Mouse (Mus musculus) left cerebral cortex, postnatal 10 days (tissue): ENCODE measurements around the gene Hnrnpl. TPM values are rescaled to one million over a fixed set of nuclear protein-coding genes. Genes with fewer than 3 reads are reported as not detected.

ENCODE experiments used
- DNase-seq, 2 experiments: peaks; one replicate each; pipeline ENCODE4 v3.0.0; 2021 to 2022; ENCODE audit warnings: low spot score in 2 of 2, mixed read lengths in 1 of 2; ENCODE audit errors: extremely low spot score in 1 of 2
- intact Hi-C: fragments of 180-260 bp; cut with DNase I; formaldehyde crosslinking; loops from one replicate; pipeline ENCODE4 v1.15.1; 2025
- total RNA-seq, 2 experiments: library from RNA; stranded (reverse); gene quantifications; 2 replicates each; pipeline ENCODE4 v1.2.3; 2021

Gene Hnrnpl
- total RNA-seq, 2 experiments from 2014 or later: 459 to 475 TPM

- DNase-seq: peak in 1 of 2 experiments; percentile 78
- intact Hi-C loops: no loop called here
Observed at GRCm38 (mm10) chr7:28809401-28810089, 1.2 kb downstream of the Hnrnpl start.

GRCm38 (mm10) chr7:28810107-28811066 lies 2.0 kb downstream of the Hnrnpl start:
- intact Hi-C loops: no loop called here
- DNase-seq: peak; percentile 98 to 99

GRCm38 (mm10) chr7:28811228-28811627 lies 2.9 kb downstream of the Hnrnpl start:
- intact Hi-C loops: no loop called here
- DNase-seq: peak; percentile 87 to 98

- no peak for DNase-seq
- intact Hi-C loops: no loop called here
Observed at GRCm38 (mm10) chr7:28811640-28812275, 3.4 kb downstream of the Hnrnpl start.

- DNase-seq: no peak
- intact Hi-C loops: no loop called here
Observed at GRCm38 (mm10) chr7:28812436-28812835, 4.1 kb downstream of the Hnrnpl start.

GRCm38 (mm10) chr7:28812949-28813348 lies 4.6 kb downstream of the Hnrnpl start:
- intact Hi-C loops: no loop called here
- no peak for DNase-seq

- no peak for DNase-seq
- intact Hi-C loops: no loop called here
Observed at GRCm38 (mm10) chr7:28814306-28815034, 6.1 kb downstream of the Hnrnpl start.

GRCm38 (mm10) chr7:28815230-28815629 lies 6.9 kb downstream of the Hnrnpl start:
- DNase-seq: no peak
- intact Hi-C loops: no loop called here

GRCm38 (mm10) chr7:28816201-28816600 lies 7.9 kb downstream of the Hnrnpl start:
- no peak for DNase-seq
- intact Hi-C loops: no loop called here

- intact Hi-C loops: no loop called here
- DNase-seq: no peak
Observed at GRCm38 (mm10) chr7:28816920-28817319, 8.6 kb downstream of the Hnrnpl start.

GRCm38 (mm10) chr7:28817524-28817923 lies 9.2 kb downstream of the Hnrnpl start:
- intact Hi-C loops: no loop called here

GRCm38 (mm10) chr7:28817957-28818356 lies 9.6 kb downstream of the Hnrnpl start:
- intact Hi-C loops: no loop called here
- DNase-seq: no peak

More at GRCm38 (mm10) chr7:28817524-28817923, 9.2 kb downstream of the Hnrnpl start:
- DNase-seq: no peak

GRCm38 (mm10) chr7:28818436-28818835 lies 10.1 kb downstream of the Hnrnpl start:
- DNase-seq: no peak
- intact Hi-C loops: no loop called here

GRCm38 (mm10) chr7:28818861-28819452 lies 10.6 kb downstream of the Hnrnpl start:
- DNase-seq: no peak
- intact Hi-C loops: no loop called here

- DNase-seq: no peak
- intact Hi-C loops: no loop called here
Observed at GRCm38 (mm10) chr7:28819571-28819970, 11.2 kb downstream of the Hnrnpl start.

- intact Hi-C loops: no loop called here
- no peak for DNase-seq
Observed at GRCm38 (mm10) chr7:28820358-28821260, 12.3 kb downstream of the Hnrnpl start.

GRCm38 (mm10) chr7:28821261-28821831 lies 13.0 kb downstream of the Hnrnpl start:
- intact Hi-C loops: no loop called here
- DNase-seq: peak in 1 of 2 experiments; percentile 71
